Mouse (Mus musculus) spleen, postnatal 10 days (tissue): ENCODE measurements at regions not wholly inside any gene's neighbourhood (a gene's known extent, or its start where the extent isn't known, plus 50 kb on each side); places are given as distances from the start of the nearest gene placed in this dataset.

Source experiments
- DNase-seq, 2 experiments: peaks; one replicate each; pipeline ENCODE4 v3.0.0; 2021 to 2022; ENCODE audit warnings: low spot score in 2 of 2

GRCm38 (mm10) chr12:48705963-48706362 lies 676.5 kb upstream of the Foxg1 start:
- DNase-seq = no peak

GRCm38 (mm10) chr12:48713646-48714045 lies 668.8 kb upstream of the Foxg1 start:
- no peak for DNase-seq

- DNase-seq = no peak
Measured at GRCm38 (mm10) chr12:48729851-48730250, 652.6 kb upstream of the Foxg1 start.

GRCm38 (mm10) chr12:48758805-48759396 lies 623.6 kb upstream of the Foxg1 start:
- no peak for DNase-seq
